Mouse (Mus musculus) bone marrow, adult 2 months (tissue): ENCODE data around the gene Tmem182. TPM values are rescaled to one million over a fixed set of nuclear protein-coding genes. Genes with fewer than 3 reads are reported as not detected.

ENCODE experiments used
- H3K27ac ChIP-seq: fragments of 200-500 bp; 2 replicates; pipeline ENCODE4 v1.5.1; 2012; ENCODE audit warnings: low read depth, mild to moderate bottlenecking, control low read depth, inconsistent platforms, low read length; ENCODE audit not compliant: control insufficient read depth, poor library complexity, insufficient read depth
- H3K4me1 ChIP-seq: fragments of 200-500 bp; 2 replicates; pipeline ENCODE4 v1.6.1; 2011; ENCODE audit warnings: low read length; ENCODE audit not compliant: control insufficient read depth, insufficient read depth
- H3K4me3 ChIP-seq: fragments of 200-500 bp; replicated peaks from 2 replicates; pipeline ENCODE3; 2011; ENCODE audit warnings: mild to moderate bottlenecking, low read depth, low read length, control low read depth; ENCODE audit not compliant: control insufficient read depth
- CTCF ChIP-seq: fragments of 200-500 bp; IDR thresholded peaks from 2 replicates; pipeline ENCODE4 v1.5.1; 2011; ENCODE audit warnings: low read length, control low read depth; ENCODE audit not compliant: control insufficient read depth, insufficient read depth
- POLR2A ChIP-seq: fragments of 200-500 bp; IDR thresholded peaks from 2 replicates; pipeline ENCODE4 v1.6.1; 2011; ENCODE audit warnings: low read depth, mild to moderate bottlenecking, control low read depth, low read length, borderline replicate concordance; ENCODE audit not compliant: control insufficient read depth
- WGBS: fragments of 180-500 bp; shearing (Covaris S2); methylation state at CpG from one replicate; pipeline ENCODE4 v1.1.7; 2018; 5-methylcytosine and 5-hydroxymethylcytosine counted together
- polyA plus RNA-seq: library from polyadenylated mRNA; stranded (reverse); fragments of >200 nt; gene quantifications from 2 replicates; pipeline ENCODE4 v1.2.4, GENCODE M21; 2011; ENCODE audit warnings: low replicate concordance; ENCODE audit not compliant: missing spikeins, insufficient read depth, insufficient read length

Gene Tmem182
- polyA plus RNA-seq, 1 experiment, result not detected

- TF ChIP-seq POLR2A (no peak), CTCF (no peak)
- Histone ChIP-seq H3K4me3 (no peak overlapping the region), H3K4me1 (no peaks in the 10 kb centered on the region), H3K27ac (no peak overlapping the region)
- WGBS, result 82% methylated on average over 3 of the region's 3 CpGs
These were observed 3.2 kb downstream of the Tmem182 start for GRCm38 (mm10) chr1:40808643-40809042.

- Histone ChIP-seq H3K4me3 (no peak overlapping the region), H3K4me1 (no peaks in the 10 kb centered on the region), H3K27ac (no peak overlapping the region)
- 59% methylated on average over 16 of the region's 16 CpGs for WGBS
- TF ChIP-seq CTCF, result no peak
- no peak for TF ChIP-seq POLR2A
These were observed 9.9 kb downstream of the Tmem182 start for GRCm38 (mm10) chr1:40815071-40815845.

GRCm38 (mm10) chr1:40824517-40824916 is 19.1 kb downstream of the Tmem182 start:
- H3K4me1 ChIP-seq, result no peaks in the 10 kb centered on the region
- no peak for TF ChIP-seq CTCF
- no peak for TF ChIP-seq POLR2A
- H3K27ac ChIP-seq, result no peak overlapping the region
- WGBS, result 71% methylated on average over 4 of the region's 4 CpGs
- H3K4me3 ChIP-seq, result no peak overlapping the region

GRCm38 (mm10) chr1:40824936-40825335 is 19.5 kb downstream of the Tmem182 start:
- no peak overlapping the region for H3K4me3 ChIP-seq
- H3K27ac ChIP-seq, result no peak overlapping the region
- WGBS, result 72% methylated on average over 8 of the region's 8 CpGs
- no peaks in the 10 kb centered on the region for H3K4me1 ChIP-seq
- TF ChIP-seq CTCF (no peak), POLR2A (no peak)

GRCm38 (mm10) chr1:40825826-40826225 is 20.4 kb downstream of the Tmem182 start:
- WGBS, result 75% methylated on average over 7 of the region's 7 CpGs
- TF ChIP-seq CTCF, result no peak
- no peaks in the 10 kb centered on the region for H3K4me1 ChIP-seq
- H3K27ac ChIP-seq, result no peak overlapping the region
- H3K4me3 ChIP-seq, result no peak overlapping the region

GRCm38 (mm10) chr1:40829213-40829914 is 24.0 kb downstream of the Tmem182 start:
- Histone ChIP-seq H3K27ac (no peak overlapping the region), H3K4me1 (no peaks in the 10 kb centered on the region), H3K4me3 (no peak overlapping the region)
- 47% methylated on average over 10 of the region's 10 CpGs for WGBS
- TF ChIP-seq CTCF, result no peak
- TF ChIP-seq POLR2A, result no peak

GRCm38 (mm10) chr1:40830712-40831507 is 25.5 kb downstream of the Tmem182 start:
- WGBS, result 80% methylated on average over 4 of the region's 4 CpGs
- H3K4me3 ChIP-seq, result no peak overlapping the region
- H3K27ac ChIP-seq, result no peak overlapping the region
- no peak for TF ChIP-seq POLR2A
- no peak for TF ChIP-seq CTCF
- no peaks in the 10 kb centered on the region for H3K4me1 ChIP-seq

- Histone ChIP-seq H3K4me1 (no peaks in the 10 kb centered on the region), H3K4me3 (no peak overlapping the region), H3K27ac (no peak overlapping the region)
- 76% methylated on average over 4 of the region's 4 CpGs for WGBS
- TF ChIP-seq POLR2A (no peak), CTCF (no peak)
These were observed 30.1 kb downstream of the Tmem182 start for GRCm38 (mm10) chr1:40835468-40835867.
